Mouse (Mus musculus) intestine, embryonic 14.5 days (tissue): ENCODE results near the gene Polr3c. TPM values are rescaled to one million over a fixed set of nuclear protein-coding genes. Genes with fewer than 3 reads are reported as not detected.

ENCODE experiments used
- ATAC-seq: fragments of 200-750 bp; cut with Nextera tagmentation; replicated peaks from 2 replicates; pipeline ENCODE4 v1.8.0; 2017; ENCODE audit warnings: low read depth, moderate number of reproducible peaks, moderate TSS enrichment, moderate library complexity; ENCODE audit not compliant: low FRiP score, low TSS enrichment
- DNase-seq: peaks from one replicate; pipeline ENCODE4 v3.0.0-alpha.2; 2018; ENCODE audit warnings: low spot score
- H3K27ac ChIP-seq: fragments of 300-500 bp; sonication (generic); 2 replicates; pipeline ENCODE4 v1.5.1; 2014; ENCODE audit warnings: low read depth, mild to moderate bottlenecking, control low read depth
- H3K27me3 ChIP-seq: fragments of 300-500 bp; sonication (generic); replicated peaks from 2 replicates; pipeline ENCODE4 v1.6.1; 2014; ENCODE audit warnings: low read length, control low read depth; ENCODE audit not compliant: control insufficient read depth, insufficient read depth
- H3K36me3 ChIP-seq: fragments of 300-500 bp; sonication (generic); 2 replicates; pipeline ENCODE4 v1.6.1; 2014; ENCODE audit warnings: low read length, control low read depth; ENCODE audit not compliant: control insufficient read depth, insufficient read depth
- H3K4me1 ChIP-seq: fragments of 300-500 bp; sonication (generic); replicated peaks from 2 replicates; pipeline ENCODE4 v1.6.1; 2014; ENCODE audit warnings: low read length, control low read depth, mixed read lengths; ENCODE audit not compliant: control insufficient read depth, insufficient read depth
- H3K4me2 ChIP-seq: fragments of 300-500 bp; sonication (generic); 2 replicates; pipeline ENCODE4 v1.6.1; 2014; ENCODE audit warnings: low read length
- H3K4me3 ChIP-seq: fragments of 300-500 bp; sonication (generic); 2 replicates; pipeline ENCODE4 v1.5.1; 2014; ENCODE audit warnings: low read depth, low read length, control low read depth, mixed read lengths
- H3K9ac ChIP-seq: fragments of 300-500 bp; sonication (generic); 2 replicates; pipeline ENCODE4 v1.6.1; 2014; ENCODE audit warnings: mild to moderate bottlenecking, low read length
- H3K9me3 ChIP-seq: fragments of 300-500 bp; sonication (generic); 2 replicates; pipeline ENCODE4 v1.6.1; 2016; ENCODE audit warnings: low read length, control low read depth; ENCODE audit not compliant: control insufficient read depth
- WGBS: fragments of 180-500 bp; shearing (Covaris S2); extraction: QIAGEN DNeasy Blood & Tissue Kit; methylation state at CpG from one replicate; pipeline ENCODE4 v1.1.7; 2014; 5-methylcytosine and 5-hydroxymethylcytosine counted together
- polyA plus RNA-seq: library from polyadenylated mRNA; unstranded; fragments of >200 nt; fragmentation: Nextera tagmentation; extraction: Ambion mirVana; gene quantifications from 2 replicates; pipeline ENCODE4 v1.2.1, GENCODE M21; 2014

Gene Polr3c
- polyA plus RNA-seq, result 34.5 and 38.5 TPM in 2 replicates

DNA sequence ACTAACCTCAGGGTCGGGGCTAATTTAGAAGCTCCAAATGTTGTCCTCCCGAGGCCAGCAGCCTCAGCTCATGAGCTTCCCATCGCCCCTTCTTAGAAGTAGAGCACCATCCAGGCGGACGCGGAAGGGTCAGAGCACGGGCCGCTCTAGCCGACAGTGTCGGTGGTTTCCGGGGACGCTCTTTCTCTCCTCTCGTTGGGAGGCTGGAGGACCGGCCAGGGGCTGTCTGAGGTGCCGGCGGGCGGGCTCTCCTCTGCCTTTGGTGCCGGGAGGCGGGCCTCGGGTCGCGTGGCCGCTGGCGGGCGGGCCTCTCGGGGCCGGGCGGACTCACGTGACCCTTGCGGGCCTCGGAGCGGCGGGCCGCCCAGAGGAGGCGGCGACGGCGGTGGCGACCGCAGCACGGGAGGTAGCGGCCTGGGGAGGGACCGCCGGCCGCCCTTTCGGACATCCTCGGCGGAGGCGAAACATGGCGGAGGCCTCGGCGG lies at the start of gene Polr3c, which contains the start of gene Rnf115:
Gene Polr3c (minus strand): TSS at position 286 of the 485 bp plus-strand sequence.
Gene Rnf115 (plus strand): TSS at position 322 of the 485 bp plus-strand sequence.
- peak within 1 kb of the TSS; percentile 73 for H3K27ac ChIP-seq
- ATAC-seq, result peak; percentile 98
- H3K4me3 ChIP-seq, result peak within 1 kb of the TSS; percentile 86
- peak within 1 kb of the TSS; percentile 81 for H3K4me2 ChIP-seq
- under 1% methylated on average over 38 of the region's 52 CpGs for WGBS
- peak; percentile 99 for DNase-seq
- peak within 1 kb of the TSS; percentile 83 for H3K9ac ChIP-seq
- H3K9me3 ChIP-seq, result no peaks in the 10 kb centered on the region
- peaks cover 23% of the 10 kb centered on the region for H3K4me1 ChIP-seq
- peaks cover 19% of the 10 kb centered on the region for H3K36me3 ChIP-seq
- no peaks in the 10 kb centered on the region for H3K27me3 ChIP-seq

DNA sequence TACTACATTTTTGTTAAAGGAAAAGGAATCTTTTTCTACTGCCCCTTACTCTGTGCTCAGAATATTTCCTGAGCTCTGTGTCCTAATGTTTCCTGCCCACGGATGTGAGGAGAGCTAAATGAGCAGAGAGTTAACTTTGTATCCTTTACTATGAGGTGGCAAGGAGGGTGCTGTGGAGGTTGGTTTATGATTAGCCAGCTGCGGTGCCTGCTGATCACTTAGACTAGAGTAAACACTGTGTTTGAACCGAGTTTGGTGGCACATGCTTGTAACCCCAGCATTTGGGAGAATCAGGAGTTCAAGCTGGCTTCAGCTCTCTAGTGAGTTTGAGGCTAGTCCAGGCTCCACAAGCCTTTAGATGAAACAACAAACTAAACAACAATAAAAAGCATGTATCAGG lies 49.7 kb upstream of the Polr3c start:
- 53% methylated on average over 3 of the region's 3 CpGs for WGBS
- Histone ChIP-seq H3K36me3 (peaks cover 11% of the 10 kb centered on the region; the same call in 1 of the 2 replicates), H3K27me3 (no peaks in the 10 kb centered on the region), H3K9ac (no peak overlapping the region), H3K4me3 (no peak overlapping the region), H3K9me3 (no peaks in the 10 kb centered on the region), H3K27ac (no peak overlapping the region), H3K4me2 (no peak overlapping the region), H3K4me1 (no peaks in the 10 kb centered on the region)
- DNase-seq (no peak), ATAC-seq (no peak)

DNA sequence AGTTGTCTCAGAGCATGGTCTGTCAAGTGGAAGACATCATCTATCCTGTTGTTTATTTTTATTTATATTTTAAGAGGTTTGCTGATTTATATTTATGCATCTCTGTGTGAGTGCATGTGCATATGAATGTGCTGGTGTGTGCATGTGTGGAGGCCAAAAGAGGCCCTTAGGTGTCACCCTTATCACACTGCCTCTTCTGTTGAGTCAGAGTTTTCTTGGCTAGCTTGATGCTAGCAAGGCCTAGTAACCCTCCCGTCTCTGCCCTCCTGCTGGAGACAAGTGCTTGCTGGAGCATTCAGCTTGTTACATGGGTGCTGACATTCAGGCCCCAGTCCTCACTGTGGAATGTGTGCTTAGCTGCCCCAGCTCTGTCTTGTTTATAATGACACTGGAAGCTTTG lies 45.5 kb upstream of the Polr3c start:
- ATAC-seq (no peak), DNase-seq (no peak)
- no peak overlapping the region for H3K27ac ChIP-seq
- 50% methylated on average over 1 of the region's 1 CpGs for WGBS
- H3K27me3 ChIP-seq, result no peaks in the 10 kb centered on the region
- no peaks in the 10 kb centered on the region for H3K9me3 ChIP-seq
- H3K4me3 ChIP-seq, result no peak overlapping the region
- H3K9ac ChIP-seq, result no peak overlapping the region
- H3K4me2 ChIP-seq, result no peak overlapping the region
- H3K36me3 ChIP-seq, result peaks cover 11% of the 10 kb centered on the region; the same call in 1 of the 2 replicates
- H3K4me1 ChIP-seq, result no peaks in the 10 kb centered on the region

DNA sequence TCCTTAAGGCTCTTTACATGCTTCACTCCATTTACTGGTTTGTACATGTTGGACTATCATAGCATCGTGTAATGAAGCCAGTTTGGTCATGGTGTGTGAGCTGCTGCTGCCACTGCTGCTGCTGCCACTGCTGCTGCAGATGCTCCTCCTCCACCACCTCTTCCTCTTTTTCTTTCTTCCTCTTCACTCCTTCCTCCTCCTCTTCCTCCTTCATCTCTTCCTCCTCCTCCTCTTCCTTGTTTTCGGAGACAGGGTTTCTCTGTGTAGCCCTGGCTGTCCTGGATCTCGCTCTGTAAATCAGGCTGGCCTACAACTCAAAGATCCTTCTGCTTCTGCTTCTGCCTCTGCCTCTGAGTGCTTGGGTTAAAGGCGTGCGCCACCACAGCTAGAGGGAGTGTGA lies 42.5 kb upstream of the Polr3c start:
- Histone ChIP-seq H3K4me1 (no peaks in the 10 kb centered on the region), H3K27me3 (no peaks in the 10 kb centered on the region), H3K36me3 (peaks cover 8% of the 10 kb centered on the region; the same call in 1 of the 2 replicates), H3K9ac (no peak overlapping the region), H3K9me3 (no peaks in the 10 kb centered on the region), H3K4me3 (no peak overlapping the region), H3K4me2 (no peak overlapping the region), H3K27ac (no peak overlapping the region)
- no peak for DNase-seq
- WGBS, result 90% methylated on average over 5 of the region's 5 CpGs
- ATAC-seq, result no peak

DNA sequence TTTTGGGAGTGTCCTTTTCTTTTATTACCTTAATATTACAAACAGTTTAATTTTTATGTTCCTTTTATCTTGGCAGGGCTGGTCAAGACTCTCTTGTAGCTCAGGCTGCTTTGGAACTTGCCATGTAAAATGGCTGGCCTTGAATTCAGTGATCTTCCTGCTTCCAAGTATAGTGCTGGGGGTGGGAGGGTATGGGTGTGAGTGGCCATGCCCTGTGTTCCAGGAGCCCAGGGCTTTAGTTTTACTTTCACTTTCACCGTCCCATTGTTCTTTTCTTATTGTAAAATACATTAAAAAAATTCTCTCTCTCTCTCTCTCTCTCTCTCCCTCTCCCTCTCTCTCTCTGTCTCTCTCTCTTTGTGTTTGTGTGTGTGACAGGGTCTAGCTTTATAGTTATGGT lies 37.1 kb upstream of the Polr3c start:
- H3K4me2 ChIP-seq, result no peak overlapping the region
- H3K4me3 ChIP-seq, result no peak overlapping the region
- no peaks in the 10 kb centered on the region for H3K4me1 ChIP-seq
- H3K36me3 ChIP-seq, result peaks cover 8% of the 10 kb centered on the region; the same call in 1 of the 2 replicates
- WGBS, result 84% methylated on average over 1 of the region's 1 CpGs
- H3K27ac ChIP-seq, result no peak overlapping the region
- no peak for DNase-seq
- H3K27me3 ChIP-seq, result no peaks in the 10 kb centered on the region
- no peak overlapping the region for H3K9ac ChIP-seq
- no peak for ATAC-seq
- no peaks in the 10 kb centered on the region for H3K9me3 ChIP-seq

DNA sequence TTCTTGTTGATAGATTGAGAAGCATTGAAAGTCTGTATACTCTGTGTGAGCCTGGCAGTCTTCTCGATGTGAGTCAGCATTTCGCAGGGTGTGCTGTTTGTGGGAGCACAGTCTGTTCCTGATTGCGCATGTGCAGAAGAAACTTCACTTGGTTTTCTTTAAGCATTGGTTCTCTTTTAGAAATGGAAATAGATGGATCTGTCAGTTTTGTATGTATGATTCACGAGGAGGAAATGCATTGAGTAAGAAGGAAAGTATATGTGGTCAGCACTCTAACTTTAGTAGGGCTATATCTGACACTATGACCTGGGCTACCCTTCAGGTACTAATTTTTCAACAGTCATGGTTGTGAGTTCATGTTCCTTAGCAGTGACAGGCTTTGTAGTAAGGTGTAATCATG lies 32.3 kb upstream of the Polr3c start:
- Histone ChIP-seq H3K4me2 (no peak overlapping the region), H3K9me3 (no peaks in the 10 kb centered on the region), H3K4me3 (no peak overlapping the region), H3K27ac (no peak overlapping the region), H3K4me1 (no peaks in the 10 kb centered on the region), H3K9ac (no peak overlapping the region), H3K36me3 (no peaks in the 10 kb centered on the region), H3K27me3 (no peaks in the 10 kb centered on the region)
- no peak for DNase-seq
- ATAC-seq, result no peak
- WGBS, result 92% methylated on average over 4 of the region's 4 CpGs

DNA sequence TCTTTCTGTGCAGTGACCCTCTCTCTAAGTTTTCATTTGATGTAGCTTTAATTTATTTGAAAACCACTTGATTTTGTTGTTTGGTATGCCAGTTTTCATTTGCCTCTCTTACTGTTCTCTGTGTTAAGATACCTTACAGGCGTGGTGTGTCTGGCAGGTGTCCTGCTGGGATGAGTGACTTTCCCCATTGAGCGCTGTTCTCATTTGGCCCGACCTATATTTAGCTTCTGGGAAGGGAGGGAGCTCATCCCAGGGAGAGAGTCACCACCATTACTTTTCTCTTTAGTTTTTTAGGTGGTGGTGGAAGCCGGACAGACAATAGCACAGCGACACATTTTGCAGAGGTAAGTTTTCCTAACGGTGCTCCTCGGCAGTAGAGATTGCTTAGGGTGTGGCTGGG lies 30.3 kb upstream of the Polr3c start:
- no peak overlapping the region for H3K4me2 ChIP-seq
- H3K9ac ChIP-seq, result no peak overlapping the region
- no peak overlapping the region for H3K4me3 ChIP-seq
- ATAC-seq (no peak), DNase-seq (no peak)
- H3K36me3 ChIP-seq, result no peaks in the 10 kb centered on the region
- no peaks in the 10 kb centered on the region for H3K27me3 ChIP-seq
- 70% methylated on average over 7 of the region's 7 CpGs for WGBS
- no peaks in the 10 kb centered on the region for H3K9me3 ChIP-seq
- H3K4me1 ChIP-seq, result no peaks in the 10 kb centered on the region
- H3K27ac ChIP-seq, result no peak overlapping the region

DNA sequence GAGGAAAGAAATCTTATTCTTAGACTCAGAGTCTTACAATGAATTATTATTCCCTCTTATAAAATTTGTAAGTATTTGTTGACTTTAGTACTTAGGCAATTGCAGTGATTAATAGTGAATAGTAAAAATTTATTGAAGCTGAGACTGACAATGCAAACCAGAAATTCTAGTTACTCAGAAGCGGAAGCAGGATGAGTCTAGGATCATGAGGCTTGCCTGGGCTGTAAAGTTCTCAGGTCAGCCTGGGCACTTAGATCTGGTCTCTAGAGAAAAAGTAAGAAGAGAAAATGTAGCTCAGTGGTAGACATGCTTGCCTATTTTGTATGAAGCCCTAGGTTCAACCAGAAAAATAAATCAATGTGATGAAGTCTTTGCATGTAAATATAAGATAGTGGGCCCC lies 28.5 kb upstream of the Polr3c start:
- no peak for ATAC-seq
- Histone ChIP-seq H3K9ac (no peak overlapping the region), H3K4me2 (no peak overlapping the region), H3K9me3 (no peaks in the 10 kb centered on the region), H3K27me3 (no peaks in the 10 kb centered on the region), H3K4me1 (no peaks in the 10 kb centered on the region), H3K36me3 (no peaks in the 10 kb centered on the region), H3K27ac (no peak overlapping the region), H3K4me3 (no peak overlapping the region)
- DNase-seq, result no peak
- WGBS, result 79% methylated on average over 1 of the region's 1 CpGs

DNA sequence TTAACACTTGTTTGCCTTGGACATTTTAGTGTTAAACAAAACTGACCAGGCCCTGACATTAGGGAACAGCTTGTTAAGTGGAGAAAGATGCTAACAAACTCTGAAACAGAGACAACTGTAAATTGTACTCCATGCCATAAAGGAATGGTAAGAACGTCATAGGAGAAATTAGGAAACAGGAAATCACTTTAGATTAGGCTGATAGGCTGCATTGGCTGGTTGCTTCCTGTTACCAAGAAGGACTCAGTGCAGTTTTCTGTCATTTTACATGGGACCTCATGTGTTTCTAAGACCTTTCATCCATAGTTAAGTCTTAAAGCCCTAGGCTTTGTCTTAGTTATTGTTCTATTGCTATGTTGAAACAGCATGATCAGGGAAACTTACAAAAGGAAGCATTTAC lies 19.4 kb upstream of the Polr3c start:
- Histone ChIP-seq H3K36me3 (no peaks in the 10 kb centered on the region), H3K4me2 (no peak overlapping the region), H3K4me3 (no peak overlapping the region), H3K9me3 (no peaks in the 10 kb centered on the region), H3K27me3 (no peaks in the 10 kb centered on the region), H3K9ac (no peak overlapping the region), H3K27ac (no peak overlapping the region), H3K4me1 (no peaks in the 10 kb centered on the region)
- DNase-seq (no peak), ATAC-seq (no peak)
- 58% methylated on average over 1 of the region's 1 CpGs for WGBS
